Mouse (Mus musculus): ENCODE measurements around the gene Atp8a2. TPM values are rescaled to one million over a fixed set of nuclear protein-coding genes. Genes with fewer than 3 reads are reported as not detected.

Gene Atp8a2
- polyA plus RNA-seq, 1 experiment from 2014 or later, result 3.3 TPM

DNA sequence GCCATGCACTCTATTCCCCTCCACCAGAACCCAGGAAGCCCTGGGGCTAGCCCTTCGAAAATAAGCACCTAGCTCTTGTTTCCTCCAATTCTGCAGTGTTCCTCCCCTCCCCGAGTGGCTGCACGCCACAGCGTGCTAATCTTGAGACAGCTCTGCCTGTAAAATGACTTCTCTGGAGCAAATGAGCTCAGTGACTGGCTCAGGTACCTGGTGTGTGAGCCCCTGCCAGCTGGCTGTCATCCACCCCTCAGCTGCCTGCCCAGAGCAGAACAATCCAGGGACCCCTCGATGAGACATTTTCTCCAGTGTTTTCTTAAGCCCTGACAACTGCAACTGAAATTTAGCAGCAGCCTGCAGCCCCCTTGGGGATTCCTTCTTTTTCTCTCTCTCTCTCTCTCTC, 495.5 kb downstream of the Atp8a2 start:
- ATAC-seq, result no peak
- WGBS (ENCODE audit: insufficient replicate concordance), result 49% methylated on average over 5 of the region's 5 CpGs
- Histone ChIP-seq H3K9ac (no peak overlapping the region), H3K36me3 (no peaks in the 10 kb centered on the region), H3K4me2 (no peak overlapping the region), H3K27me3 (replicated peaks) (no peaks in the 10 kb centered on the region), H3K4me3 (no peak overlapping the region), H3K9me3 (replicated peaks) (no peaks in the 10 kb centered on the region), H3K4me1 (no peaks in the 10 kb centered on the region), H3K27ac (no peak overlapping the region)

DNA sequence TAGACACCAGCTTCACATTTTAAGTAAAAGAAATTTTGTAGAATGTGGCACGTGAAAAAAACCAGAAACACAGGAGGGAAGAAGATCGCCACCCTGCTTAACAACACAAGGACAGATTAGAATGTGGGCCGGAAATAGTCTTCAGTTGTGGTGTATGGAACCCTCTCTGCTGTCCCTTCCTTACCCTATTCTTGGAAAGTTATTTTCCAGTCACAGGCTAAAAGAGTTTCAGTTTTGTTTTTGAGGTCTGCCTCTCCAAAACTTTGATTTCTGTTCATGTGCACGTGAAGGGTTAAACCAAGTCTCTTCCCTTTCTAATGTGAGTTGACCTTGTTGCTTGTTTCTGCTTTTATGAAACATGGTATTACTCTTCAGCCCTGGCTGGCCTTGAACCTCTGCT, 501.8 kb downstream of the Atp8a2 start:
- Histone ChIP-seq H3K27me3 (replicated peaks) (no peaks in the 10 kb centered on the region), H3K9me3 (replicated peaks) (no peaks in the 10 kb centered on the region), H3K4me1 (no peaks in the 10 kb centered on the region), H3K4me2 (no peak overlapping the region), H3K9ac (no peak overlapping the region), H3K36me3 (no peaks in the 10 kb centered on the region), H3K4me3 (no peak overlapping the region), H3K27ac (no peak overlapping the region)
- ATAC-seq, result no peak
- WGBS (ENCODE audit: insufficient replicate concordance), result 56% methylated on average over 4 of the region's 4 CpGs

- Histone ChIP-seq H3K36me3 (no peaks in the 10 kb centered on the region), H3K9ac (no peak overlapping the region), H3K27me3 (replicated peaks) (no peaks in the 10 kb centered on the region), H3K4me3 (no peak overlapping the region), H3K9me3 (replicated peaks) (no peaks in the 10 kb centered on the region), H3K4me2 (no peak overlapping the region), H3K27ac (no peak overlapping the region), H3K4me1 (no peaks in the 10 kb centered on the region)
- no peak for ATAC-seq
- 73% methylated on average over 6 of the region's 6 CpGs for WGBS (ENCODE audit: insufficient replicate concordance)
Measured at GRCm38 (mm10) chr14:59692164-59692563, 504.8 kb downstream of the Atp8a2 start.

DNA sequence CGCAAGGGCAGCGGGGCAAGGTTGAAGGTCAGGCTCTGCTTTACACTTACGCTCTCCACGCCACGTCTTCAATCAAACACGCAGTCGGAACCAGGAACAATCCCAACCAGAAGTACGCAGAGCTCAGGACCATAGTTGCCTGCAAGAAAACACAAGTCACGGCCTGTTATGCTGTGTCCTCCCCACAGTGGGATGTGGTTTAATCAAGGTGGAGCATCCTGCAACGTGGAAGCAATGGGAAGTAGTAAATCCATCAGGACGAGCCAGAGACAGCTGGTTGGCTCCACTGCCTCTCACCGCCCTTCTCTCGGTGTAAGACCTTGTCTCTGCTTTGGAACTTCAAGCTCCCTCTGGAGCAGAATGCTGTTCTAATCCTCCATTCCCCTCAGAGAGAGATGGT, 505.6 kb downstream of the Atp8a2 start:
- no peak for ATAC-seq
- no peak overlapping the region for H3K27ac ChIP-seq

GRCm38 (mm10) chr14:59690954-59691353, 506.0 kb downstream of the Atp8a2 start:
- no peak overlapping the region for H3K9ac ChIP-seq
- H3K27me3 ChIP-seq (replicated peaks), result no peaks in the 10 kb centered on the region
- H3K27ac ChIP-seq, result no peak overlapping the region
- H3K4me1 ChIP-seq, result no peaks in the 10 kb centered on the region
- no peak overlapping the region for H3K4me3 ChIP-seq
- no peak overlapping the region for H3K4me2 ChIP-seq
- H3K36me3 ChIP-seq, result no peaks in the 10 kb centered on the region
- WGBS (ENCODE audit: insufficient replicate concordance), result 40% methylated on average over 12 of the region's 12 CpGs
- ATAC-seq, result no peak
- H3K9me3 ChIP-seq (replicated peaks), result no peaks in the 10 kb centered on the region

More for the DNA sequence above, 505.6 kb downstream of the Atp8a2 start:
- Histone ChIP-seq H3K36me3 (no peaks in the 10 kb centered on the region), H3K4me3 (no peak overlapping the region), H3K4me1 (no peaks in the 10 kb centered on the region), H3K4me2 (no peak overlapping the region), H3K9ac (no peak overlapping the region), H3K27me3 (replicated peaks) (no peaks in the 10 kb centered on the region), H3K9me3 (replicated peaks) (no peaks in the 10 kb centered on the region)
- WGBS (ENCODE audit: insufficient replicate concordance), result 71% methylated on average over 13 of the region's 13 CpGs

DNA sequence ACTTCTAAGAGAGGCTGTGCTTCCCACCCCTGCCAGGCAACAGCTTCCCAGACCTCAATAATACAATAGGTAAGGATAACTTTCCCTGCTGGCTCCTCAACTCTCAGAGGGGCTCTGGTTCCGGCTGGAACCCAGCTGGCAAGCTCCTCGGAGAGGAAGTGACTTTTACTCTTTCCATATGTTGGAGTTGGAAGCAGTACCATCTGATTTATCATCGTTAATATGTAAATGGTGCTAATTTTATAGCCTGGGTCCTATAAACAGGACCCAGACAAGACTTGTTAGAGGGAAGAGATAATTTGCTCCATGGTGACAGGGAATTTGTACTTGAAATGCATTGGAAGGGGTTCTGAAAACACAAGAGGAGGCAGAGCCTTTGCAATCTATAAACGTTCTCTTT, 507.4 kb downstream of the Atp8a2 start:
- Histone ChIP-seq H3K4me3 (no peak overlapping the region), H3K4me1 (no peaks in the 10 kb centered on the region), H3K9ac (no peak overlapping the region), H3K36me3 (no peaks in the 10 kb centered on the region), H3K27ac (no peak overlapping the region), H3K27me3 (replicated peaks) (no peaks in the 10 kb centered on the region), H3K4me2 (no peak overlapping the region), H3K9me3 (replicated peaks) (no peaks in the 10 kb centered on the region)
- ATAC-seq, result no peak
- 56% methylated on average over 4 of the region's 4 CpGs for WGBS (ENCODE audit: insufficient replicate concordance)

DNA sequence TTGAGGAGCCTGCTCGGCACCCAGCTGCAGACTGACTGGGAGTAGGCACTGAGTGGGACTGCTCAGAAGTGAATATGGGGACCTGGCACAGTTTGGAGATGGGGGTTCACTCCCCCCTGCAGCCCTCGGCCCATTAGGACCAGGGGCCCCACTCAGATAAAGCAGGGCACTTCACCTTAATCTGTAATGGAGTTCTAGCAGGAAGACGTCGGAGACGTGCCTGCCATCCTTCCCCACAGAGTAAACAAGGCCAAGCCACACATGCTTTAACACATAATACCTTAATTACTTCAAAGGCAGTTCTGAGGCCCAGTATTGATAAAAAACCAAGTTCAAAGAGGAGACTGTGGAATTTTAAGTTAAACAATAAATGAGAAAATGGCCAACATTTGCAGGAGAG, 510.8 kb downstream of the Atp8a2 start:
- Histone ChIP-seq H3K9me3 (replicated peaks) (no peaks in the 10 kb centered on the region), H3K4me2 (no peak overlapping the region), H3K27me3 (replicated peaks) (no peaks in the 10 kb centered on the region), H3K9ac (no peak overlapping the region), H3K4me3 (no peak overlapping the region), H3K4me1 (no peaks in the 10 kb centered on the region), H3K27ac (no peak overlapping the region), H3K36me3 (no peaks in the 10 kb centered on the region)
- no peak for ATAC-seq
- WGBS (ENCODE audit: insufficient replicate concordance), result 46% methylated on average over 5 of the region's 5 CpGs

DNA sequence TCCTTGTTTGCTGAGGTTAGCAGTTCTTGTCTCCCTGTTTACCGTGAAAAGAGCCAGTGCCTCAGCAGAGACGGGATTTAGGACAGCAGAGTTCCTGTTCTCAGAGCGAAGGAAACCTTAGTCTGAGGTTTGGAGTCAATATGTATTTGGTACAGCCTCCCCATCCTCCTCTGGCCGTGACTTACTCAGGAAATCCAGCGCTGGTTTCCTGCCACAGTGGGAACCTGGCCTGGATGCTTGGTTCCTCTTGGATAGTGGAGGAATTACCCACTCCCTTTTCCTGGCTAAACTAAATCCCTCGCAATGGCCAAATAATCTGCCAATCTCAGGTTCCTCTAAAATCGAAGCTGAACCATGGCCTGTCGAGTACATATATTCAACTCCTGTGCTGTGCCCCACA, 511.6 kb downstream of the Atp8a2 start:
- Histone ChIP-seq H3K9me3 (replicated peaks) (no peaks in the 10 kb centered on the region), H3K27me3 (replicated peaks) (no peaks in the 10 kb centered on the region), H3K36me3 (no peaks in the 10 kb centered on the region), H3K4me3 (no peak overlapping the region), H3K4me2 (no peak overlapping the region), H3K9ac (no peak overlapping the region), H3K4me1 (no peaks in the 10 kb centered on the region), H3K27ac (no peak overlapping the region)
- 28% methylated on average over 8 of the region's 8 CpGs for WGBS (ENCODE audit: insufficient replicate concordance)
- ATAC-seq, result no peak

- ATAC-seq, result no peak
- Histone ChIP-seq H3K4me1 (no peaks in the 10 kb centered on the region), H3K9ac (no peak overlapping the region), H3K27me3 (replicated peaks) (no peaks in the 10 kb centered on the region), H3K4me2 (no peak overlapping the region), H3K27ac (no peak overlapping the region), H3K4me3 (no peak overlapping the region), H3K36me3 (no peaks in the 10 kb centered on the region), H3K9me3 (replicated peaks) (no peaks in the 10 kb centered on the region)
- WGBS (ENCODE audit: insufficient replicate concordance), result 72% methylated on average over 4 of the region's 4 CpGs
Measured at GRCm38 (mm10) chr14:59681906-59682305, 515.1 kb downstream of the Atp8a2 start.

- no peak overlapping the region for H3K4me2 ChIP-seq
- no peak overlapping the region for H3K9ac ChIP-seq
- H3K36me3 ChIP-seq, result no peaks in the 10 kb centered on the region
- no peaks in the 10 kb centered on the region for H3K4me1 ChIP-seq
- no peaks in the 10 kb centered on the region for H3K9me3 ChIP-seq (replicated peaks)
- H3K4me3 ChIP-seq, result no peak overlapping the region
- WGBS (ENCODE audit: insufficient replicate concordance), result 61% methylated on average over 7 of the region's 7 CpGs
- no peak for ATAC-seq
- H3K27me3 ChIP-seq (replicated peaks), result no peaks in the 10 kb centered on the region
- no peak overlapping the region for H3K27ac ChIP-seq
Measured at GRCm38 (mm10) chr14:59677598-59678003, 519.4 kb downstream of the Atp8a2 start.

GRCm38 (mm10) chr14:59675330-59675729, 521.6 kb downstream of the Atp8a2 start:
- no peak for ATAC-seq
- H3K9ac ChIP-seq, result no peak overlapping the region
- H3K4me2 ChIP-seq, result no peak overlapping the region
- WGBS (ENCODE audit: insufficient replicate concordance), result 57% methylated on average over 4 of the region's 4 CpGs
- H3K36me3 ChIP-seq, result no peaks in the 10 kb centered on the region
- no peaks in the 10 kb centered on the region for H3K27me3 ChIP-seq (replicated peaks)
- H3K4me3 ChIP-seq, result no peak overlapping the region
- no peaks in the 10 kb centered on the region for H3K9me3 ChIP-seq (replicated peaks)
- H3K27ac ChIP-seq, result no peak overlapping the region
- no peaks in the 10 kb centered on the region for H3K4me1 ChIP-seq

GRCm38 (mm10) chr14:59674556-59674955, 522.4 kb downstream of the Atp8a2 start:
- Histone ChIP-seq H3K9ac (no peak overlapping the region), H3K36me3 (no peaks in the 10 kb centered on the region), H3K27ac (no peak overlapping the region), H3K27me3 (replicated peaks) (no peaks in the 10 kb centered on the region), H3K4me2 (no peak overlapping the region), H3K9me3 (replicated peaks) (no peaks in the 10 kb centered on the region), H3K4me3 (no peak overlapping the region), H3K4me1 (no peaks in the 10 kb centered on the region)
- ATAC-seq, result no peak
- WGBS (ENCODE audit: insufficient replicate concordance), result 39% methylated on average over 8 of the region's 8 CpGs

- Histone ChIP-seq H3K27ac (no peak overlapping the region), H3K4me3 (no peak overlapping the region), H3K27me3 (replicated peaks) (no peaks in the 10 kb centered on the region), H3K4me2 (no peak overlapping the region), H3K4me1 (no peaks in the 10 kb centered on the region), H3K9me3 (replicated peaks) (no peaks in the 10 kb centered on the region), H3K9ac (no peak overlapping the region), H3K36me3 (no peaks in the 10 kb centered on the region)
- no peak for ATAC-seq
- 57% methylated on average over 6 of the region's 6 CpGs for WGBS (ENCODE audit: insufficient replicate concordance)
Measured at GRCm38 (mm10) chr14:59672893-59673515, 524.0 kb downstream of the Atp8a2 start.
